Mouse (Mus musculus) forebrain, embryonic 16.5 days (tissue): ENCODE measurements around the gene Tmcc3. TPM values are rescaled to one million over a fixed set of nuclear protein-coding genes. Genes with fewer than 3 reads are reported as not detected.

Source experiments
- ATAC-seq: fragments of 200-750 bp; cut with Nextera tagmentation; 2 replicates; pipeline ENCODE4 v1.8.0; 2017; ENCODE audit warnings: mild to moderate bottlenecking, moderate library complexity
- H3K27ac ChIP-seq: fragments of 300-500 bp; sonication (generic); 2 replicates; pipeline ENCODE4 v1.5.1; 2014; ENCODE audit warnings: low read length, control low read depth
- H3K27me3 ChIP-seq: fragments of 300-500 bp; sonication (generic); replicated peaks from 2 replicates; pipeline ENCODE4 v1.6.1; 2014; ENCODE audit warnings: low read length; ENCODE audit not compliant: control insufficient read depth, insufficient read depth
- H3K36me3 ChIP-seq: fragments of 300-500 bp; sonication (generic); 2 replicates; pipeline ENCODE4 v1.6.1; 2014; ENCODE audit not compliant: control insufficient read depth, insufficient read depth
- H3K4me1 ChIP-seq: fragments of 300-500 bp; sonication (generic); replicated peaks from 2 replicates; pipeline ENCODE4 v1.6.1; 2014; ENCODE audit warnings: low read length; ENCODE audit not compliant: control insufficient read depth, insufficient read depth
- H3K4me2 ChIP-seq: fragments of 300-500 bp; sonication (generic); 2 replicates; pipeline ENCODE4 v1.6.1; 2014; ENCODE audit warnings: mild to moderate bottlenecking, low read length, control low read depth
- H3K4me3 ChIP-seq: fragments of 300-500 bp; sonication (generic); replicated peaks from 2 replicates; pipeline ENCODE4 v1.5.1; 2014; ENCODE audit warnings: mild to moderate bottlenecking, low read length, control low read depth
- H3K9ac ChIP-seq: fragments of 300-500 bp; sonication (generic); replicated peaks from 2 replicates; pipeline ENCODE4 v1.6.1; 2014; ENCODE audit warnings: low read depth, low read length, control low read depth
- H3K9me3 ChIP-seq: fragments of 300-500 bp; sonication (generic); 2 replicates; pipeline ENCODE4 v1.6.1; 2016; ENCODE audit warnings: low read length; ENCODE audit not compliant: control insufficient read depth
- WGBS: fragments of 180-500 bp; shearing (Covaris S2); extraction: QIAGEN DNeasy Blood & Tissue Kit; methylation state at CpG from one replicate; pipeline ENCODE4 v1.1.7; 2014; 5-methylcytosine and 5-hydroxymethylcytosine counted together
- polyA plus RNA-seq: library from polyadenylated mRNA; unstranded; fragments of >200 nt; fragmentation: Nextera tagmentation; extraction: Ambion mirVana; gene quantifications from 2 replicates; pipeline ENCODE4 v1.2.1, GENCODE M21; 2015

Gene Tmcc3
- polyA plus RNA-seq, 1 experiment from 2014 or later = 6.8 TPM

DNA sequence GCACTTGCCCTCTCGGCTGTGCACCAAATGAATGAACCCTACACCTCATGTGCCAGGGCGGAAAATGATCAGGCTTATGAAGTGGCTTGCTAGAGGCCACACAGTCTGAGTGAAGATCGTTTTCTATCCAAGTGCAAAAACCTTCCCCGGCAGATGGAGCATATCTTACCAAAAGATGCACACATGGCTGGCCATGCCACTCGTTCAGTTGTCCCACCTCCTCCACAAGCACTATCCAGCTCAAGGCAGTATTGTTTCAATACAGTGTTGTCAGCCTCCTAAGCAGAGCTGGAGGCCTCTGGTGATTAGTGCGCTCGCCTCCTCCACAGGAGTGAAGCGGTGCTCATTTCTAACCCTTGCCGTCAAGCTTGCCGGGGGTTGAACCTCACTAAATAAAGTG lies 66.1 kb downstream of the Tmcc3 start:
- no peak overlapping the region for H3K4me3 ChIP-seq
- ATAC-seq = peak; percentile 40
- WGBS = 66% methylated on average over 10 of the region's 10 CpGs
- H3K4me2 ChIP-seq = no peak overlapping the region
- peaks cover 11% of the 10 kb centered on the region for H3K4me1 ChIP-seq
- H3K27me3 ChIP-seq = no peaks in the 10 kb centered on the region
- no peaks in the 10 kb centered on the region; the same call in 1 of the 2 replicates for H3K9me3 ChIP-seq
- H3K9ac ChIP-seq = no peak overlapping the region; the same call in 1 of the 2 replicates
- H3K27ac ChIP-seq = no peak overlapping the region; the same call in 1 of the 2 replicates
- H3K36me3 ChIP-seq = no peaks in the 10 kb centered on the region

DNA sequence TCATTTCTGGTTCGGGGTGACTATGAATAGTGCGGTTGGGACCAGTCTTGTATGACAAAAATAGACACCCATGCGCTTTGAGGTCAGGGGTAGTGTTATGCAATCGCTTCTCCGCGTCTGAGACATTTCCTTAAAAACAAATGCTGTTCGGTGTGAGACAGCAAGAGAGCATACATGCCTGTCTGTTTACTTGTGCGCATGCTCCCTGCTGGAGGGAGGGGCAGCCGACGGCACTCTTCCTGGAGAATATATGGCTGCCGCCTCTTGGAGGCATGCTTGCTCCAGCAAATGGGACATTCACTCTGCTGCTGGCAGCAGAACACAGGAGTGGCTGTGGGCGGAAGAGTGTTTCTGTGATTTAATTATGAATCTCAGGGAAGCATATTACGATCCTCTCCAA lies 66.6 kb downstream of the Tmcc3 start:
- peak; percentile 85 for ATAC-seq
- peaks cover 11% of the 10 kb centered on the region for H3K4me1 ChIP-seq
- H3K36me3 ChIP-seq = no peaks in the 10 kb centered on the region
- WGBS = 56% methylated on average over 13 of the region's 13 CpGs
- peak overlapping the region; percentile 3 for H3K4me2 ChIP-seq
- H3K9me3 ChIP-seq = no peaks in the 10 kb centered on the region; the same call in 1 of the 2 replicates
- peak overlapping the region; percentile 10; the same call in 1 of the 2 replicates for H3K9ac ChIP-seq
- peak overlapping the region; percentile 0; the same call in 1 of the 2 replicates for H3K4me3 ChIP-seq
- no peaks in the 10 kb centered on the region for H3K27me3 ChIP-seq
- H3K27ac ChIP-seq = no peak overlapping the region; the same call in 1 of the 2 replicates

DNA sequence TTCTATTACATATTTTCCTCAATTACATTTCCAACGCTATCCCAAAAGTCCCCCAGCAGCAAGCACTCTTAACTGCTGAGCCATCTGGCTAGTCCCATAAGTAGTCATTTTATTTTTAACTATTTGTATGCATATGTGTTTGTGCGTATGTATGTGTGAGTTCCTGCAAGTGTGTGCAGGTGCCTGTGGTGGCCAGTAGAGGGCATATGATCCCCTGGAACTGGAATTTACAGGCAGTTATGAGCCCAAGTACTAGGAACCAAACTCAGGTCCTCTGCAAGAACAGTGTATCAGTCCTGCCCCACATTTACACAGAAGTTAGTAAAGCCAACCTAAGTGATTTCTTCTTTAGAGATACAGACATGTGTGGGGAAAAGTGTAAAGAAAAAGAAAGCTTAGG lies 68.3 kb downstream of the Tmcc3 start:
- ATAC-seq = no peak
- Histone ChIP-seq H3K9ac (no peak overlapping the region), H3K36me3 (no peaks in the 10 kb centered on the region), H3K9me3 (peaks cover 2% of the 10 kb centered on the region; the same call in 1 of the 2 replicates), H3K4me1 (peaks cover 11% of the 10 kb centered on the region), H3K27ac (no peak overlapping the region), H3K4me2 (no peak overlapping the region), H3K27me3 (no peaks in the 10 kb centered on the region), H3K4me3 (no peak overlapping the region)
- WGBS = 81% methylated on average over 2 of the region's 2 CpGs

DNA sequence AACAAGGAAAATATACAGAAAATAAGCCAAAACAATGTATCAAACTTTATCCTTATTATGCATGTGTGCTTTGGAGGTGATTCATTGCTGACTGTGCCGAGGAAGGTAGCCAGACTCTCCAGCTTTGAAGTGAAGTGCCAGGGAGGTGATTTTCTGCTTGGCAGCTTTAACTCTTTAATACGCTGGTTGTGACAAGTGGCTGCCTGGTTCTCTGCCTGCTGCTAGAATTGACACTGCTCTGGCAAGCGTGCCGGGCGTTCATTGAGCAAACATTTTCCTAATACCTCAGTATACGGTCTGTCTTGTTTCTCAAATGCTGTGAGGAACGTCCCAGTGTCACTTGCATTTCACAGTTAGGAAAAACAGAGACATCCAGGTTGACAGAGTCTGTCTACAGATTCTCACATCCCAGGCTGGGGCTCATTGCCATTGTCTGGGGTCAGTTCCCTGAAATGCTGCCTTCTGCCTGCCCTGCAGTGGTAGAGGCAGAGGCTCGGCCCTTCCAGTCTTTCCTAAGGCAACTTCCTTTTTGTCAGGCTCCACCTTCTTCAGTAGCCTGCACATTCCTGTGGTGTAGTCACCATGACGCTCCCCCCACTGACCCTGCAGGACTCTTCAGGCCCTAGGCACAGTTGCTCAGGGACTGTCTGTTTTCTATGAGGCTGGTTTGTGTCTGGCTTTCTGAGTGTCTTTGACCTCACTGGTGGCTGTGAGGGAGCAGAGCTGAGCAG lies 69.1 kb downstream of the Tmcc3 start:
- Histone ChIP-seq H3K27ac (no peak overlapping the region), H3K9me3 (peaks cover 9% of the 10 kb centered on the region), H3K27me3 (no peaks in the 10 kb centered on the region), H3K36me3 (peaks cover 2% of the 10 kb centered on the region; the same call in 1 of the 2 replicates), H3K4me2 (no peak overlapping the region), H3K9ac (no peak overlapping the region), H3K4me1 (peaks cover 11% of the 10 kb centered on the region), H3K4me3 (no peak overlapping the region)
- WGBS = 53% methylated on average over 9 of the region's 9 CpGs
- no peak for ATAC-seq

DNA sequence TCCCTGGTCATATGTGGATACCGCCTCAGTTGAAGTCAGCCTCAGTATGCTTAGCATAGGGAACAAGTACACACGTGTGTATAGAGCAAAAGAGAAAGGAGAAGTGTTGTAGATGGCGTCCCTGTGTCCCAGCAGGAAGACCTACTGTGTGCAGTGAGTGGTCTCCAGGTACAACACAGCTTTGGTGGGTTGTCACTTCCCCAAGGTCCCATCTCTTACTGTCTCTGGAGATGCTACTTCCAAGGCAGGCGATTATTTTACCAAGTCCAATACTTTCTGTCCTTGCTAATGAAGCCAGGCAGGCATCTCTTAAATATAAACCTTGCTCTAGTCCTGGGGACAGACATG lies 69.6 kb downstream of the Tmcc3 start:
- Histone ChIP-seq H3K27me3 (no peaks in the 10 kb centered on the region), H3K4me3 (no peak overlapping the region), H3K36me3 (peaks cover 2% of the 10 kb centered on the region; the same call in 1 of the 2 replicates), H3K27ac (no peak overlapping the region), H3K9me3 (peaks cover 12% of the 10 kb centered on the region), H3K4me1 (peaks cover 11% of the 10 kb centered on the region), H3K4me2 (no peak overlapping the region), H3K9ac (no peak overlapping the region)
- ATAC-seq = no peak
- WGBS = 92% methylated on average over 4 of the region's 4 CpGs

DNA sequence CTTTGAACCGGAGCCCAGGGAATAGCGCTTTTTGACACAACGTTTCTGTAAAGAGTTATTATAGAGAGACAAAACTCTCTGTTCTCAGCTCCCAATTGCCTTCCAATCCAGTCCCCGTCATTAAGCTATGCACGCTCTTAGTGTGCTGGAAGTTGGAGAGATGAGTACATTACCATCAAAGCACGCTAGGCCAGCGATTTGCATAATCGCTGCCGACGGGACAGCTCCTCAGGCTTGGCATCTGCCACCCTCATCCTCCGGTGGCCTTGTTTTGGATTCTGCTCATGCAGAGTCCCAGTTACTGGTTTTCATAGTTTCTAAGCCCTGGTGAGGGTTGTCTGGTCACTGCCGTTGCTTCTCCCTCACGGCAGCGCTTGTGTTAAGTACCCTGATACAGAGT lies 70.9 kb downstream of the Tmcc3 start:
- no peaks in the 10 kb centered on the region for H3K27me3 ChIP-seq
- peaks cover 9% of the 10 kb centered on the region for H3K4me1 ChIP-seq
- H3K9me3 ChIP-seq = peaks cover 12% of the 10 kb centered on the region
- ATAC-seq = no peak
- no peak overlapping the region for H3K4me2 ChIP-seq
- H3K9ac ChIP-seq = no peak overlapping the region
- no peak overlapping the region for H3K4me3 ChIP-seq
- WGBS = 60% methylated on average over 14 of the region's 14 CpGs
- H3K36me3 ChIP-seq = peaks cover 2% of the 10 kb centered on the region; the same call in 1 of the 2 replicates
- no peak overlapping the region for H3K27ac ChIP-seq

DNA sequence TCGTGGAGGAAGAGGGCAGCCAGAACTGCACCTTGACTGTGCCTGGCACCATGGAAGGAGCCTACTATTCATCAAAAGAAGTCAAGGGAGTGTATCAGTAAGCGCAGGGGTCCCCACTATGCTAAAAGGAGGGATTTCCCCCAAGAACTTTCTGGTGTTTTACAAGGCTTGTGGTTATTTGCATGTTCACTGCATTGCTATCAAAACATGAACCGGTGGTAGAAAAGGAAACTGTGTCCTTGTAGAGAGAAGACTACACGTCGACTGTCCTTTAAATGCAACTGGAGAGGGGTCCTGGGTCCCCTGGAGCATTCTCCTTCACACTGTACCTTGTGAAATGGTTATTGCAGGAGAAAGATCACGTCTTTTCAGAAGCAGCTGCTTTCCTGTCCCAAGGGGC lies 71.8 kb downstream of the Tmcc3 start:
- Histone ChIP-seq H3K27ac (no peak overlapping the region), H3K9me3 (peaks cover 12% of the 10 kb centered on the region), H3K4me3 (no peak overlapping the region), H3K4me1 (peaks cover 3% of the 10 kb centered on the region), H3K36me3 (peaks cover 2% of the 10 kb centered on the region; the same call in 1 of the 2 replicates), H3K4me2 (no peak overlapping the region), H3K27me3 (no peaks in the 10 kb centered on the region), H3K9ac (no peak overlapping the region)
- 93% methylated on average over 6 of the region's 6 CpGs for WGBS
- no peak for ATAC-seq

DNA sequence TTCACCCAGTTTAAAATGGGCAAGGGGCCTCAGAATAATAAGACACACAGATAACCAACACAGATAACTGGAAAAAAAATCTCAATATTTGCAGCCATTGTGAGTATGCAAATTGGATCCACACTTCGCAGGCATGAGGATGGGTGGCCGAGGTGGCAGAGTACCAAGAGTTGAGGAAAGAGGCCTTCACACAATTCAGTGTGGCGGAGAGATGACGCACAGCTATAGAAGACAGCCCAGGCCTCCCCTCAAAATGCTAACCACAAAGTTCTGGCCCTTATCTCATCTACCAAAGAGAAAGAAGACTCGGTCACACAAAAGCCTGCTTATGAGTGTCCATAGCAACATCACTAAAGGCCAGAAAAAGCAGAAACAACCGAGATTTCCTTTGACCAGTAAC lies 77.5 kb downstream of the Tmcc3 start:
- Histone ChIP-seq H3K4me2 (no peak overlapping the region), H3K27ac (no peak overlapping the region), H3K4me3 (no peak overlapping the region), H3K36me3 (peaks cover 2% of the 10 kb centered on the region; the same call in 1 of the 2 replicates), H3K27me3 (no peaks in the 10 kb centered on the region), H3K9ac (no peak overlapping the region), H3K4me1 (no peaks in the 10 kb centered on the region), H3K9me3 (peaks cover 12% of the 10 kb centered on the region)
- WGBS = 87% methylated on average over 6 of the region's 6 CpGs
- ATAC-seq = no peak

DNA sequence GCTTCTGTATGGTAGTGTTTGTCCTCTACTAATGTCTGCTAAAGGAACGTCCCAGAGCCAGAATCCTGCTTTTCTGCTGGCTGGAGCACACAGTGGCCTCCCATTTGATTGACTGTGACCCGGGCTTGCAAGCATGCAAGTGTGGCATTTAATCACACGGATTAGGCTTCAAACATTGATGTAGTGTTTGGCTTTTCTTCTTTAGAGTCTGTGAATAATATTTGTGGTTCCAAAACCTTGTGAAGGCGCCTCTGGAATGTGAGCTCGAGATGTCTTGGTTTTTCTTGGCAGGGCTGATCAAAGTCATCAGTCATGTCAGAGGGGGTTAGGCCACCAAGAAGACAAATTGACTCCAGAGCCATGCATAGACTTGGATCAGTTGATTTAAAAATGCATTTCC lies 79.3 kb downstream of the Tmcc3 start:
- no peaks in the 10 kb centered on the region for H3K4me1 ChIP-seq
- H3K27ac ChIP-seq = no peak overlapping the region
- no peak overlapping the region for H3K4me2 ChIP-seq
- H3K27me3 ChIP-seq = no peaks in the 10 kb centered on the region
- no peaks in the 10 kb centered on the region for H3K36me3 ChIP-seq
- H3K9ac ChIP-seq = no peak overlapping the region
- H3K4me3 ChIP-seq = no peak overlapping the region
- ATAC-seq = no peak
- H3K9me3 ChIP-seq = peaks cover under 1% of the 10 kb centered on the region
- 90% methylated on average over 5 of the region's 5 CpGs for WGBS
